Mouse (Mus musculus): ENCODE measurements around the gene Plxdc1.

- no peak for TF ChIP-seq CTCF (IDR thresholded peaks at IDR 0.05; ENCODE audit: low read depth)
- no peak for TF ChIP-seq EP300 (optimal IDR thresholded peaks at IDR 0.05)
These were observed 78.3 kb downstream of the Plxdc1 start for GRCm38 (mm10) chr11:97907935-97908334.

Measured in stomach, postnatal 0 days (tissue).